Mouse (Mus musculus) lung, adult 18-20 months (tissue): ENCODE results near the gene Ncdn.

ENCODE experiments used
- DNase-seq, 2 experiments: peaks; one replicate each; pipeline ENCODE4 v3.0.0; 2022; ENCODE audit warnings: mixed read lengths in 2 of 2

Gene Ncdn

GRCm38 (mm10) chr4:126706630-126707438, 46.4 kb downstream of the Ncdn start:
- no peak for DNase-seq

- no peak for DNase-seq
Measured at GRCm38 (mm10) chr4:126696908-126697307, 56.3 kb downstream of the Ncdn start.
